Mouse (Mus musculus) erythroblast, embryonic 14.5 days (primary cell): Measurements from ENCODE around the gene Ap1s3.

ENCODE experiments used
- GATA1 ChIP-seq: IDR thresholded peaks from 2 replicates; pipeline ENCODE4 v1.6.1; 2012; ENCODE audit warnings: low read length, inconsistent platforms, mixed read lengths
- TAL1 ChIP-seq: IDR thresholded peaks from 3 replicates; pipeline ENCODE4 v1.6.1; 2012; ENCODE audit warnings: low read length, inconsistent platforms, mixed read lengths

DNA sequence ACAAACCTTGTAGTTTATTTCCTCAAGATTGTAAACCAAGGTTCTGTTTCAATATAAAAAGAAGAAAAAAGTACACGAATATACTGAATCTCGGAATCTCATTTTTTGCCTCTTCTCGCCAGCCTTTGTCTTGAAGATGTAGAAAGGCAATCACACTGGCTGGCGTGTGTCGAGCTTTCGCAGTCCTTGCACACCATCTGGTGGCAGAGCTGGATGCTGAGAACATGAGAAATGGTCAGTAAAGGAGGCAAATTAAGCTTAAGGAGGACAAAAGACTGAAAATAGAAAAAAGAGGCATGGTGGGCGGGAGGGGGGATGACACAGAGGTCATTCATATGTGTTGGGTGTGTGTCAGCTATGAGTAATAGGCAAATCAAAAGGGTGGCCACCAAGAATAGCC, 31.6 kb downstream of the Ap1s3 start:
- TF ChIP-seq TAL1 (no peak), GATA1 (no peak)
